Mouse (Mus musculus) cerebellum, adult 2 months (tissue): ENCODE data around the gene Neurod4.

Experiments used
- CTCF ChIP-seq: fragments of 200-500 bp; IDR thresholded peaks from 2 replicates; pipeline ENCODE4 v1.5.1; 2011; ENCODE audit warnings: low read depth, mild to moderate bottlenecking, control low read depth, low read length, moderate library complexity, borderline replicate concordance; ENCODE audit not compliant: insufficient read depth
- POLR2A ChIP-seq: fragments of 200-500 bp; IDR thresholded peaks from 2 replicates; pipeline ENCODE4 v1.6.1; 2011; ENCODE audit warnings: low read length, control low read depth, borderline replicate concordance; ENCODE audit not compliant: insufficient read depth

DNA sequence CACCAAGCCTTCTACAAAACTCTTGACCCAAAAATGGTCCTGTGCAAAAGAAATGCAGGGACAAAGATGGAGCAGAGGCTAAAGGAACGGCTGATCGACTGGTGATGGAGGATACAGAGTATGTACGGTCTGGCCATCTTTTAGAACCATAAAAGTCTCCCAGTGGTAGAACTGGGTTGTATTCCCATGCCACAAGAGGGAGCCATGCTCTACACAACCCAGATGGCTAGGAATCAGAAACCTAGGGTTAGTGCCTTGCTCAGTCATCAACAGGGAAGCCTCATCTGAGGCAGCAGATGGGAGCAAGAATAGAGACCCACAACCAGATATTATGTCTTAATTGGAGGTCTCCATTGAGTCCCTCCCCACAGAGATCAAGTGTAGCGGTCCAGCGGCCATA lies 50.5 kb downstream of the Neurod4 start:
- TF ChIP-seq CTCF (no peak), POLR2A (no peak)
